Mouse (Mus musculus) liver, embryonic 12.5 days (tissue): ENCODE measurements at regions not wholly inside any gene's neighbourhood (a gene's known extent, or its start where the extent isn't known, plus 50 kb on each side); places are given as distances from the start of the nearest gene placed in this dataset.

Experiments
- ATAC-seq: fragments of 200-750 bp; cut with Nextera tagmentation; 2 replicates; pipeline ENCODE4 v1.8.0; 2017; ENCODE audit warnings: moderate number of reproducible peaks, mild to moderate bottlenecking, moderate library complexity
- H3K27ac ChIP-seq: fragments of 300-500 bp; sonication (generic); 2 replicates; pipeline ENCODE4 v1.5.1; 2016; ENCODE audit warnings: mild to moderate bottlenecking
- H3K27me3 ChIP-seq: fragments of 300-500 bp; sonication (generic); replicated peaks from 2 replicates; pipeline ENCODE4 v1.6.1; 2016; ENCODE audit warnings: mild to moderate bottlenecking, moderate library complexity
- H3K36me3 ChIP-seq: fragments of 300-500 bp; sonication (generic); 2 replicates; pipeline ENCODE4 v1.6.1; 2016; ENCODE audit warnings: mild to moderate bottlenecking, moderate library complexity
- H3K4me1 ChIP-seq: fragments of 300-500 bp; sonication (generic); 2 replicates; pipeline ENCODE4 v1.6.1; 2016
- H3K4me2 ChIP-seq: fragments of 300-500 bp; sonication (generic); 2 replicates; pipeline ENCODE4 v1.6.1; 2016; ENCODE audit warnings: mild to moderate bottlenecking, moderate library complexity
- H3K4me3 ChIP-seq: fragments of 300-500 bp; sonication (generic); 2 replicates; pipeline ENCODE4 v1.5.1; 2016; ENCODE audit warnings: mild to moderate bottlenecking, moderate library complexity
- H3K9ac ChIP-seq: fragments of 300-500 bp; sonication (generic); 2 replicates; pipeline ENCODE4 v1.6.1; 2016; ENCODE audit warnings: mild to moderate bottlenecking, moderate library complexity
- H3K9me3 ChIP-seq: fragments of 300-500 bp; sonication (generic); replicated peaks from 2 replicates; pipeline ENCODE4 v1.6.1; 2016; ENCODE audit warnings: mild to moderate bottlenecking, moderate library complexity
- WGBS: fragments of 180-500 bp; shearing (Covaris S2); methylation state at CpG from one replicate; pipeline ENCODE4 v1.1.7; 2016; ENCODE audit not compliant: insufficient replicate concordance; 5-methylcytosine and 5-hydroxymethylcytosine counted together

GRCm38 (mm10) chr9:94378291-94378690, 159.6 kb downstream of the 1190002N15Rik start:
- Histone ChIP-seq H3K36me3 (no peaks in the 10 kb centered on the region), H3K9ac (no peak overlapping the region), H3K9me3 (no peaks in the 10 kb centered on the region), H3K27ac (no peak overlapping the region), H3K4me2 (no peak overlapping the region), H3K4me1 (no peaks in the 10 kb centered on the region), H3K27me3 (no peaks in the 10 kb centered on the region), H3K4me3 (no peak overlapping the region)
- ATAC-seq, result no peak
- WGBS, result 71% methylated on average over 6 of the region's 6 CpGs

- Histone ChIP-seq H3K27ac (peak overlapping the region; percentile 50), H3K9me3 (no peaks in the 10 kb centered on the region), H3K9ac (no peak overlapping the region), H3K4me3 (no peak overlapping the region), H3K4me2 (no peak overlapping the region), H3K4me1 (no peaks in the 10 kb centered on the region), H3K27me3 (no peaks in the 10 kb centered on the region), H3K36me3 (no peaks in the 10 kb centered on the region)
- WGBS, result 65% methylated on average over 7 of the region's 7 CpGs
- peak; percentile 70 for ATAC-seq
Observed at GRCm38 (mm10) chr9:94377346-94378039, 160.4 kb downstream of the 1190002N15Rik start.

- H3K27ac ChIP-seq, result no peak overlapping the region
- H3K9ac ChIP-seq, result no peak overlapping the region
- H3K9me3 ChIP-seq, result no peaks in the 10 kb centered on the region
- ATAC-seq, result no peak
- H3K27me3 ChIP-seq, result no peaks in the 10 kb centered on the region
- 42% methylated on average over 2 of the region's 2 CpGs for WGBS
- no peaks in the 10 kb centered on the region for H3K36me3 ChIP-seq
- H3K4me3 ChIP-seq, result no peak overlapping the region
- no peak overlapping the region for H3K4me2 ChIP-seq
- H3K4me1 ChIP-seq, result no peaks in the 10 kb centered on the region
Observed at GRCm38 (mm10) chr9:94370976-94371375, 166.9 kb downstream of the 1190002N15Rik start.

GRCm38 (mm10) chr9:94368231-94368936, 169.5 kb downstream of the 1190002N15Rik start:
- no peak overlapping the region for H3K27ac ChIP-seq
- ATAC-seq, result no peak
- H3K9me3 ChIP-seq, result no peaks in the 10 kb centered on the region
- H3K9ac ChIP-seq, result no peak overlapping the region
- H3K36me3 ChIP-seq, result no peaks in the 10 kb centered on the region
- no peak overlapping the region for H3K4me2 ChIP-seq
- no peaks in the 10 kb centered on the region for H3K27me3 ChIP-seq
- no peak overlapping the region for H3K4me3 ChIP-seq
- no peaks in the 10 kb centered on the region for H3K4me1 ChIP-seq
- 64% methylated on average over 7 of the region's 7 CpGs for WGBS

GRCm38 (mm10) chr9:94361877-94362697, 175.8 kb downstream of the 1190002N15Rik start:
- Histone ChIP-seq H3K4me3 (no peak overlapping the region), H3K4me1 (no peaks in the 10 kb centered on the region), H3K4me2 (no peak overlapping the region), H3K9ac (no peak overlapping the region), H3K36me3 (no peaks in the 10 kb centered on the region), H3K9me3 (no peaks in the 10 kb centered on the region), H3K27ac (no peak overlapping the region), H3K27me3 (no peaks in the 10 kb centered on the region)
- 62% methylated on average over 7 of the region's 7 CpGs for WGBS
- ATAC-seq, result no peak

- 65% methylated on average over 2 of the region's 2 CpGs for WGBS
- H3K27ac ChIP-seq, result no peak overlapping the region
- no peak for ATAC-seq
- no peak overlapping the region for H3K9ac ChIP-seq
- H3K4me2 ChIP-seq, result no peak overlapping the region
- H3K9me3 ChIP-seq, result no peaks in the 10 kb centered on the region
- H3K27me3 ChIP-seq, result no peaks in the 10 kb centered on the region
- no peaks in the 10 kb centered on the region for H3K36me3 ChIP-seq
- H3K4me1 ChIP-seq, result no peaks in the 10 kb centered on the region
- no peak overlapping the region for H3K4me3 ChIP-seq
Observed at GRCm38 (mm10) chr9:94361011-94361410, 176.9 kb downstream of the 1190002N15Rik start.

- WGBS, result 61% methylated on average over 2 of the region's 2 CpGs
- no peaks in the 10 kb centered on the region for H3K4me1 ChIP-seq
- H3K4me2 ChIP-seq, result no peak overlapping the region
- H3K4me3 ChIP-seq, result no peak overlapping the region
- H3K9ac ChIP-seq, result no peak overlapping the region
- H3K27me3 ChIP-seq, result no peaks in the 10 kb centered on the region
- H3K9me3 ChIP-seq, result no peaks in the 10 kb centered on the region
- ATAC-seq, result no peak
- H3K36me3 ChIP-seq, result no peaks in the 10 kb centered on the region
- H3K27ac ChIP-seq, result no peak overlapping the region
Observed at GRCm38 (mm10) chr9:94358150-94358549, 179.7 kb downstream of the 1190002N15Rik start.

- 64% methylated on average over 4 of the region's 4 CpGs for WGBS
- Histone ChIP-seq H3K27ac (no peak overlapping the region), H3K9me3 (no peaks in the 10 kb centered on the region), H3K4me3 (no peak overlapping the region), H3K4me2 (no peak overlapping the region), H3K9ac (no peak overlapping the region), H3K4me1 (no peaks in the 10 kb centered on the region), H3K36me3 (no peaks in the 10 kb centered on the region), H3K27me3 (no peaks in the 10 kb centered on the region)
- ATAC-seq, result no peak
Observed at GRCm38 (mm10) chr9:94342011-94342410, 195.9 kb downstream of the 1190002N15Rik start.

- H3K9ac ChIP-seq, result no peak overlapping the region
- H3K27ac ChIP-seq, result no peak overlapping the region
- H3K9me3 ChIP-seq, result no peaks in the 10 kb centered on the region
- ATAC-seq, result no peak
- no peaks in the 10 kb centered on the region for H3K36me3 ChIP-seq
- no peaks in the 10 kb centered on the region for H3K4me1 ChIP-seq
- no peak overlapping the region for H3K4me3 ChIP-seq
- WGBS, result 68% methylated on average over 2 of the region's 2 CpGs
- no peaks in the 10 kb centered on the region for H3K27me3 ChIP-seq
- H3K4me2 ChIP-seq, result no peak overlapping the region
Observed at GRCm38 (mm10) chr9:94341531-94341930, 196.3 kb downstream of the 1190002N15Rik start.

- H3K36me3 ChIP-seq, result no peaks in the 10 kb centered on the region
- H3K4me2 ChIP-seq, result no peak overlapping the region
- no peak overlapping the region for H3K9ac ChIP-seq
- H3K9me3 ChIP-seq, result no peaks in the 10 kb centered on the region
- WGBS, result 66% methylated on average over 5 of the region's 5 CpGs
- H3K4me3 ChIP-seq, result no peak overlapping the region
- no peak for ATAC-seq
- H3K27ac ChIP-seq, result no peak overlapping the region
- H3K4me1 ChIP-seq, result no peaks in the 10 kb centered on the region
- H3K27me3 ChIP-seq, result no peaks in the 10 kb centered on the region
Observed at GRCm38 (mm10) chr9:94333450-94333849, 204.4 kb downstream of the 1190002N15Rik start.

- Histone ChIP-seq H3K27me3 (no peaks in the 10 kb centered on the region), H3K9ac (no peak overlapping the region), H3K36me3 (no peaks in the 10 kb centered on the region), H3K27ac (no peak overlapping the region), H3K4me3 (no peak overlapping the region), H3K9me3 (no peaks in the 10 kb centered on the region), H3K4me1 (no peaks in the 10 kb centered on the region), H3K4me2 (no peak overlapping the region)
- WGBS, result 70% methylated on average over 3 of the region's 3 CpGs
- no peak for ATAC-seq
Observed at GRCm38 (mm10) chr9:94323011-94323410, 214.9 kb downstream of the 1190002N15Rik start.

GRCm38 (mm10) chr9:94302575-94302974, 235.3 kb downstream of the 1190002N15Rik start:
- no peaks in the 10 kb centered on the region for H3K9me3 ChIP-seq
- H3K27ac ChIP-seq, result no peak overlapping the region
- 54% methylated on average over 3 of the region's 3 CpGs for WGBS
- no peak overlapping the region for H3K4me3 ChIP-seq
- no peaks in the 10 kb centered on the region for H3K4me1 ChIP-seq
- H3K27me3 ChIP-seq, result no peaks in the 10 kb centered on the region
- H3K36me3 ChIP-seq, result no peaks in the 10 kb centered on the region
- no peak overlapping the region for H3K4me2 ChIP-seq
- no peak overlapping the region for H3K9ac ChIP-seq
- no peak for ATAC-seq
